ENCODE assay signal across 8 mouse cellular contexts in genomic region chr5:31696971-31697643, GRCm38 (mm10). TPM values are rescaled to one million over a fixed set of nuclear protein-coding genes. Genes with fewer than 3 reads are reported as not detected.
DNase-seq lines count a peak whose midpoint lies in the region; ATAC-seq and TF ChIP-seq lines count a peak whose summit lies in the region.

Rbks (minus strand) TSS chr5:31697627.

- no peak for DNase-seq in heart, adult 9 months (ENCODE audit: low spot score in 2 of 2)
- DNase-seq in G1E (ENCODE audit: low spot score): peak; percentile 70
- DNase-seq in forebrain, embryonic 14.5 days (ENCODE audit: low spot score): no peak
- DNase-seq in liver, embryonic 13.5 days: no peak
- DNase-seq in yolk sac, embryonic 10.5 days (ENCODE audit: low spot score): no peak
- no peak for DNase-seq in gastrocnemius, postnatal 14 days

- no peak for TF ChIP-seq CTCF in G1E (IDR thresholded peaks at IDR 0.05; ENCODE audit: low read depth, low read length)

- no peaks in the 10 kb centered on the region for H3K27me3 ChIP-seq in heart, embryonic 15.5 days
- H3K27me3 ChIP-seq in G1E (ENCODE audit: insufficient read depth, low read length): no peaks in the 10 kb centered on the region
- H3K27me3 ChIP-seq in forebrain, embryonic 14.5 days (replicated peaks; ENCODE audit: control insufficient read depth, insufficient read depth, low read length): no peaks in the 10 kb centered on the region
- no peaks in the 10 kb centered on the region for H3K27me3 ChIP-seq in liver, embryonic 13.5 days
- H3K27me3 ChIP-seq in stomach, embryonic 16.5 days (ENCODE audit: control insufficient read depth, insufficient read depth, low read length): no peaks in the 10 kb centered on the region

- H3K4me1 ChIP-seq in heart, embryonic 15.5 days (replicated peaks): peaks cover 9% of the 10 kb centered on the region
- peaks cover 29% of the 10 kb centered on the region for H3K4me1 ChIP-seq in G1E (ENCODE audit: insufficient read depth, low read depth, low read length)
- H3K4me1 ChIP-seq in forebrain, embryonic 14.5 days (ENCODE audit: control insufficient read depth, insufficient read depth, low read length): peaks cover 4% of the 10 kb centered on the region
- H3K4me1 ChIP-seq in liver, embryonic 13.5 days (replicated peaks): peaks cover 55% of the 10 kb centered on the region
- H3K4me1 ChIP-seq in stomach, embryonic 16.5 days (ENCODE audit: control insufficient read depth, insufficient read depth, low read length): no peaks in the 10 kb centered on the region; the same call in none of the 2 replicates

- H3K4me3 ChIP-seq in heart, embryonic 15.5 days: peak within 1 kb of the TSS; percentile 89
- peak within 1 kb of the TSS; percentile 78 for H3K4me3 ChIP-seq in G1E (ENCODE audit: low read depth, low read length)
- peak within 1 kb of the TSS; percentile 77 for H3K4me3 ChIP-seq in forebrain, embryonic 14.5 days (ENCODE audit: low read depth, low read length)
- H3K4me3 ChIP-seq in liver, embryonic 13.5 days (replicated peaks): peak within 1 kb of the TSS; percentile 88
- peak within 1 kb of the TSS; percentile 87 for H3K4me3 ChIP-seq in stomach, embryonic 16.5 days (replicated peaks; ENCODE audit: low read length)

- H3K4me2 ChIP-seq in heart, embryonic 15.5 days: peak within 1 kb of the TSS; percentile 83
- peak within 1 kb of the TSS; percentile 81 for H3K4me2 ChIP-seq in forebrain, embryonic 14.5 days (ENCODE audit: low read length)
- H3K4me2 ChIP-seq in liver, embryonic 13.5 days: peak within 1 kb of the TSS; percentile 90
- peak within 1 kb of the TSS; percentile 77 for H3K4me2 ChIP-seq in stomach, embryonic 16.5 days (ENCODE audit: low read depth, low read length)

- peak within 1 kb of the TSS; percentile 92 for H3K27ac ChIP-seq in heart, embryonic 15.5 days
- peak within 1 kb of the TSS; percentile 89 for H3K27ac ChIP-seq in forebrain, embryonic 14.5 days (ENCODE audit: low read depth, low read length)
- peak within 1 kb of the TSS; percentile 97 for H3K27ac ChIP-seq in liver, embryonic 13.5 days
- H3K27ac ChIP-seq in stomach, embryonic 16.5 days (ENCODE audit: low read length): peak within 1 kb of the TSS; percentile 97

- H3K9ac ChIP-seq in heart, embryonic 15.5 days: peak within 1 kb of the TSS; percentile 86
- H3K9ac ChIP-seq in forebrain, embryonic 14.5 days (ENCODE audit: low read length): peak within 1 kb of the TSS; percentile 88
- H3K9ac ChIP-seq in liver, embryonic 13.5 days: peak within 1 kb of the TSS; percentile 90
- H3K9ac ChIP-seq in stomach, embryonic 16.5 days (ENCODE audit: low read length): peak within 1 kb of the TSS; percentile 92

- intact Hi-C loops in gastrocnemius, postnatal 14 days (cut with DNase I; ENCODE audit: low total_unique reads): no loop called here

- ATAC-seq in heart, embryonic 15.5 days (replicated peaks; ENCODE audit: insufficient number of reproducible peaks, insufficient read depth, low FRiP score, low read depth): no peak
- ATAC-seq in G1E (ENCODE audit: extremely low read depth, insufficient number of reproducible peaks, low FRiP score, poor library complexity, severe bottlenecking): peak; percentile 63
- ATAC-seq in forebrain, embryonic 14.5 days: peak; percentile 58
- ATAC-seq in liver, embryonic 13.5 days (ENCODE audit: low read depth): no peak
- ATAC-seq in stomach, embryonic 16.5 days (ENCODE audit: insufficient read depth, low FRiP score): no peak

- WGBS in heart, embryonic 15.5 days: 5% methylated on average over 18 of the region's 18 CpGs
- WGBS in forebrain, embryonic 14.5 days: 8% methylated on average over 18 of the region's 18 CpGs
- WGBS in liver, embryonic 13.5 days (ENCODE audit: insufficient replicate concordance): 5% methylated on average over 18 of the region's 18 CpGs
- WGBS in stomach, embryonic 16.5 days: 6% methylated on average over 18 of the region's 18 CpGs

- no peaks in the 10 kb centered on the region; the same call in 1 of the 2 replicates for H3K36me3 ChIP-seq in heart, embryonic 15.5 days
- peaks cover 24% of the 10 kb centered on the region for H3K36me3 ChIP-seq in G1E (replicated peaks)
- no peaks in the 10 kb centered on the region for H3K36me3 ChIP-seq in forebrain, embryonic 14.5 days (ENCODE audit: control insufficient read depth, insufficient read depth, low read length)
- peaks cover 2% of the 10 kb centered on the region; the same call in 1 of the 2 replicates for H3K36me3 ChIP-seq in liver, embryonic 13.5 days
- H3K36me3 ChIP-seq in stomach, embryonic 16.5 days (ENCODE audit: control insufficient read depth, insufficient read depth, low read length): no peaks in the 10 kb centered on the region

- H3K9me3 ChIP-seq in heart, embryonic 15.5 days (replicated peaks): no peaks in the 10 kb centered on the region
- H3K9me3 ChIP-seq in G1E (replicated peaks): no peaks in the 10 kb centered on the region
- H3K9me3 ChIP-seq in forebrain, embryonic 14.5 days (replicated peaks; ENCODE audit: control insufficient read depth, low read length): no peaks in the 10 kb centered on the region
- no peaks in the 10 kb centered on the region for H3K9me3 ChIP-seq in liver, embryonic 13.5 days (replicated peaks)
- H3K9me3 ChIP-seq in stomach, embryonic 16.5 days (replicated peaks; ENCODE audit: control insufficient read depth, low read length): no peaks in the 10 kb centered on the region

RNA-seq across cellular contexts. Expression of gene Rbks, which starts in this region (rescaled TPM):
- polyA plus RNA-seq in heart, embryonic 15.5 days (2015; fragmentation: Nextera tagmentation; extraction: Ambion mirVana): 3.9 and 4.4 TPM in 2 replicates
- 22.0 and 22.4 TPM in 2 replicates for total RNA-seq in G1E (2014; fragmentation: Nextera tagmentation)
- 13.9 and 15.7 TPM in 2 replicates for total RNA-seq in G1E (2017)
- polyA plus RNA-seq in G1E (2012): 8.3 and 10.0 TPM in 2 replicates
- polyA plus RNA-seq in forebrain, embryonic 14.5 days (2014; fragmentation: Nextera tagmentation; extraction: Ambion mirVana): 1.9 and 2.1 TPM in 2 replicates
- 21.2 and 22.9 TPM in 2 replicates for polyA plus RNA-seq in liver, embryonic 13.5 days (2015; fragmentation: Nextera tagmentation; extraction: Ambion mirVana)
- polyA plus RNA-seq in stomach, embryonic 16.5 days (2015; fragmentation: Nextera tagmentation; extraction: Ambion mirVana): 7.4 and 8.6 TPM in 2 replicates
- 1 to 10 TPM; 2.1 to 3.3 TPM for total RNA-seq in gastrocnemius, postnatal 14 days (2021)

Comparison
In these comparisons a context has a peak if more than half of its experiments do, and no peak if none do; other contexts are left out.
1. ATAC-seq: peak in G1E (single experiment) and forebrain, embryonic 14.5 days (single experiment); none in heart, embryonic 15.5 days (single experiment), liver, embryonic 13.5 days (single experiment) and stomach, embryonic 16.5 days (single experiment).
2. Peak in every context shown above with its lines, with median percentiles within 50 percentile points of each other: H3K27ac ChIP-seq, H3K4me2 ChIP-seq, H3K4me3 ChIP-seq and H3K9ac ChIP-seq.